Mouse (Mus musculus) heart, postnatal 0 days (tissue): ENCODE data around the gene Ezh1. TPM values are rescaled to one million over a fixed set of nuclear protein-coding genes. Genes with fewer than 3 reads are reported as not detected.
A peak's percentile ranks its signal among the peaks of the same experiment; 100 is the strongest.

Experiments
- ATAC-seq: fragments of 200-750 bp; cut with Nextera tagmentation; 2 replicates; pipeline ENCODE4 v1.8.0; 2017; ENCODE audit warnings: low read depth, moderate number of reproducible peaks, moderate library complexity; ENCODE audit not compliant: insufficient read depth
- DNase-seq: peaks from one replicate; pipeline ENCODE4 v3.0.0-alpha.2; 2016; ENCODE audit warnings: low spot score
- H3K27ac ChIP-seq: fragments of 300-500 bp; sonication (generic); 2 replicates; pipeline ENCODE4 v1.5.1; 2014; ENCODE audit warnings: low read depth, mild to moderate bottlenecking
- H3K27me3 ChIP-seq: fragments of 300-500 bp; sonication (generic); 2 replicates; pipeline ENCODE4 v1.6.1; 2014; ENCODE audit warnings: low read length, mixed read lengths; ENCODE audit not compliant: control insufficient read depth, insufficient read depth
- H3K36me3 ChIP-seq: fragments of 300-500 bp; sonication (generic); replicated peaks from 2 replicates; pipeline ENCODE4 v1.6.1; 2014; ENCODE audit warnings: low read length, mixed read lengths; ENCODE audit not compliant: control insufficient read depth, insufficient read depth
- H3K4me1 ChIP-seq: fragments of 300-500 bp; sonication (generic); 2 replicates; pipeline ENCODE4 v1.6.1; 2014; ENCODE audit warnings: antibody characterized with exemption; ENCODE audit not compliant: control insufficient read depth, insufficient read depth
- H3K4me2 ChIP-seq: fragments of 300-500 bp; sonication (generic); 2 replicates; pipeline ENCODE4 v1.6.1; 2014; ENCODE audit warnings: low read depth, mild to moderate bottlenecking, low read length, moderate library complexity
- H3K4me3 ChIP-seq: fragments of 300-500 bp; sonication (generic); 2 replicates; pipeline ENCODE4 v1.5.1; 2014; ENCODE audit warnings: low read depth, low read length
- H3K9ac ChIP-seq: fragments of 300-500 bp; sonication (generic); replicated peaks from 2 replicates; pipeline ENCODE4 v1.6.1; 2014; ENCODE audit warnings: low read depth, low read length, mixed read lengths
- H3K9me3 ChIP-seq: fragments of 300-500 bp; sonication (generic); replicated peaks from 2 replicates; pipeline ENCODE4 v1.6.1; 2016; ENCODE audit warnings: low read length; ENCODE audit not compliant: control insufficient read depth
- CTCF ChIP-seq: IDR thresholded peaks from 2 replicates; pipeline ENCODE4 v1.5.1; 2016; ENCODE audit warnings: antibody characterized with exemption, control low read depth, low read depth
- EP300 ChIP-seq: IDR thresholded peaks from 2 replicates; pipeline ENCODE4 v1.6.1; 2016; ENCODE audit warnings: antibody characterized with exemption, low read depth
- WGBS: fragments of 180-500 bp; shearing (Covaris S2); extraction: QIAGEN DNeasy Blood & Tissue Kit; methylation state at CpG from one replicate; pipeline ENCODE4 v1.1.7; 2014; 5-methylcytosine and 5-hydroxymethylcytosine counted together
- polyA plus RNA-seq: library from polyadenylated mRNA; unstranded; fragments of >200 nt; fragmentation: Nextera tagmentation; extraction: Ambion mirVana; gene quantifications from 2 replicates; pipeline ENCODE4 v1.2.1, GENCODE M21; 2015
- total RNA-seq: library from RNA; depleted of rRNA; stranded (reverse); fragments of >200 nt; gene quantifications from 2 replicates; pipeline ENCODE4 v1.2.3, GENCODE M21; 2014; ENCODE audit warnings: low replicate concordance

Gene Ezh1
- total and polyA plus RNA-seq, 2 experiments from 2014 or later: 12.0 to 12.1 TPM

DNA sequence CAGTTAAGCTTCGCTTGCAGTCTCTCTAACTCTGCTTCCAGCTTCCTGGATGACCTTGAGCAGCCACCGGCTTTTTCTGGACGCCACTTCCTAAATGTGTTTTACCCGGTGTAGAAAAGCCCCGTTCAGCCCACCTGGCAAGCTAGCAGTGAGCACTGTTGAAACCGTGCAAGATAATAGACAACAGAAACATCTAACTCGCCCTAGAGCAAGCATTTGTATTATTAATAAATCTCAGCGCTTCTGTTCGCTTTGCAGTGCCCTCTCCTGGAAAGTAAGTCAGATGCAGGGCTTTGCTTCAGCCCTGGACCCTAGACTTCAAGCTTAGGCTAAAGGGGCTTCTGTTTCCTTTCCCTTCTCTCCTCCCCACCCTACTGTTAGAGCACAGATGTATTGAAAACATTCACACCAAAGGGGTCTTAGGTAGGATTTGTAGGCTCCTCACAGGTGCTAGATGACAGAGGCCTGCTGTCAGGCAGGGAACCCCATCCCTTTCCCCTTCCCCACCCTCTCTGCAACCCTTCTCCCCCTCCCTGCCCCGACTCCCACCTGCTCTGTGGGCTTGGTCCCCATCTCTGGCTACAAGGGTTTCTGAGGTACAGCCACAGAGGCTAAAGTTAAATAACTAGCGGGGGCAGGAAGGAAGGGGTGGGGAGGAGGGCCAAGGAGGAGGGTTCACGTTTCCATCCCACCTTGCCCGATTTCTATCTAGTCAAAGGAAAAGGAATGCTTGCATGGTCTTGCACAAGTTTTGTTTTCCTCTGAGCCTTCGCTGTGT, 51.2 kb downstream of the Ezh1 start, which contains the start of gene Ccr10:
TSS of gene Ccr10 (minus strand) at position 593 of the 778 bp plus-strand sequence.
- peak within 1 kb of the TSS; percentile 36 for H3K4me3 ChIP-seq
- no peaks in the 10 kb centered on the region for H3K36me3 ChIP-seq
- peak; percentile 59 for TF ChIP-seq CTCF
- no peak for TF ChIP-seq EP300
- WGBS: 20% methylated on average over 14 of the region's 14 CpGs
- DNase-seq (peak; percentile 71), ATAC-seq (no peak)
- H3K27me3 ChIP-seq: peaks cover 9% of the 10 kb centered on the region
- H3K4me2 ChIP-seq: peak within 1 kb of the TSS; percentile 61
- H3K9me3 ChIP-seq: no peaks in the 10 kb centered on the region
- H3K9ac ChIP-seq: no peak within 1 kb of the TSS; the same call in 1 of the 2 replicates
- H3K4me1 ChIP-seq: peaks cover 26% of the 10 kb centered on the region
- no peak within 1 kb of the TSS for H3K27ac ChIP-seq

DNA sequence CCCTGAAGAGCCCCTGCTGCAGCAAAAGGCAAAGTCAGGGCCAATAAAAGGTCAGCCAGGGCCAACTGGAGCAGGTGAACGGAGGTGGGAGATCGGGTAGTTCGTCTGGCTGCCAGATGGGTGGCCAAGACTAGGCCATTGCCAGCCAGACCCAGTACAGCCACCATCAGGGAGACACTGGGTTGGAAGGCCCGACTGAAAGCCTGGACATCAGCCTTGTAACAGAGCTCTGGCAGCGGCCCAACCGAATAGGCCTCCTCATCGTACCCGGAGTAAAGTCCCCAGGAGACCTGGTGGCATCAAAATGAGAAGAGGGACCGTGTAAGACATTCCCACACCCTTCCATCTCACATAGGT, 51.9 kb downstream of the Ezh1 start:
- Histone ChIP-seq H3K27me3 (peaks cover 9% of the 10 kb centered on the region), H3K4me1 (peaks cover 30% of the 10 kb centered on the region), H3K9ac (no peak overlapping the region), H3K9me3 (no peaks in the 10 kb centered on the region), H3K4me2 (peak overlapping the region; percentile 61), H3K36me3 (no peaks in the 10 kb centered on the region), H3K27ac (no peak overlapping the region), H3K4me3 (peak overlapping the region; percentile 36)
- WGBS: 30% methylated on average over 9 of the region's 9 CpGs
- ATAC-seq (no peak), DNase-seq (no peak)
- no peak for TF ChIP-seq EP300
- no peak for TF ChIP-seq CTCF

DNA sequence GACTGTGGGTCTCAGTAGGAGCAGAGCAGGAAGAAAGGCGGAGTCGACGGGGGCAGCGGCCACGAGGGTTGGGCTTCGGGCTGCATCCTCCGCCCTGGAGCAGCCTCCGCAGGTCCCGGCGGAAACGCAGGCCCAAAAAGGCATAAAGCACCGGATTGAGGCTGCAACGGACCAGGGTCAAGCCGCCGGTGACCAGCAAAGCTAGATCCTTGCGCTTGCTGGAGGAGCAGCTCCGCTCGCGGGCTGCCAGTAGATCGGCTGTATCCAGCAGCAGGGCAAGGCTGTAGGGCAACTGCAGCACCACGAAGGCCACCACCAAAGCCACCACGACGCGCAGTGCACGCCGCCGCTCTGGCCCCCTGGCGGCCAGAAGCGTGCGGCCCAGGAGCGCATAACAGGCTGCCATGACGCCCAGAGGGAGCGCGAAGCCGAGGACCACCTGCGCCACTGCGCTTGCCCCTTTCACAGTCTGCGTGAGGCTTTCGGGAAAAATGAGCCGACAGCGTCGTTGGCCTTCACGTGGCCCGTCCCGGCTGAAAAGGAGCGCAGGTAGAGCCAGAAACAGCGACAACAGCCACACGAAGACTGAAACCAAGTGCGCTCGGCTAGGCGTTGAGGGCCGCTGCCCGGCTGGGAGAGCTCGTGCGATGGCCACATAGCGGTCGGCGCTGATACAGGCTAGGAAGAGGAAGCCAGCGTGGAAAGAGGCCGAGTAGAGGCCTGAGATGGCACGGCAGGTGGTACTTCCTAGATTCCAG, 52.5 kb downstream of the Ezh1 start:
- WGBS: 2% methylated on average over 61 of the region's 61 CpGs
- Histone ChIP-seq H3K4me1 (peaks cover 36% of the 10 kb centered on the region), H3K9me3 (no peaks in the 10 kb centered on the region), H3K36me3 (no peaks in the 10 kb centered on the region), H3K27ac (peak overlapping the region; percentile 82), H3K4me3 (peak overlapping the region; percentile 36), H3K27me3 (peaks cover 9% of the 10 kb centered on the region), H3K9ac (no peak overlapping the region; the same call in 1 of the 2 replicates), H3K4me2 (peak overlapping the region; percentile 61)
- TF ChIP-seq EP300 (no peak), CTCF (peak; percentile 84)
- ATAC-seq (peak; percentile 54), DNase-seq (peak; percentile 79)

DNA sequence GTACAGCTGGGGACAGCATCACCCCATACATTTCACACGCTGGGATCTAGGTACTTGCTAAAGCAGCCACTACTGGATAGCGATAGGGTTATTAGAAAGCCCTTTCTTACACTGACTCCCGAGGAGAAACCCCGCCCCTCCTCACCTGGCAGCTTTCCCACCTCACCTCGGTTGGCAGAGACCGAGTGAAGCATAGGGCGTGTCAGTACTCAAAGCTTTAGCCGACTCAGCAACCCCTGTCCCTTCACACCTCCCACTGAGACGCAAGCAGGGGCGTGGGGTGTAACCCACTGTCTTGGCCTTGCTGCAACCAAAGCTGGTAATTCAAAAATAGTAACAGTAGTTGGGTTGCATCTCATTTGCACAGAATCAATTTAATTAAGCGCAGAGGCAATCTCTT, 53.2 kb downstream of the Ezh1 start:
- TF ChIP-seq EP300: no peak
- TF ChIP-seq CTCF: no peak
- 0 out of 2 replicates have a peak, but pooled peaks cover under 1% of the 10 kb centered on the region for H3K36me3 ChIP-seq
- peaks cover 41% of the 10 kb centered on the region for H3K4me1 ChIP-seq
- H3K4me2 ChIP-seq: peak overlapping the region; percentile 61
- DNase-seq (no peak), ATAC-seq (no peak)
- 11% methylated on average over 11 of the region's 11 CpGs for WGBS
- no peaks in the 10 kb centered on the region for H3K9me3 ChIP-seq
- H3K4me3 ChIP-seq: peak overlapping the region; percentile 36; the same call in 1 of the 2 replicates
- H3K9ac ChIP-seq: no peak overlapping the region
- H3K27ac ChIP-seq: peak overlapping the region; percentile 82; the same call in 1 of the 2 replicates
- H3K27me3 ChIP-seq: peaks cover 9% of the 10 kb centered on the region

- TF ChIP-seq EP300 (no peak), CTCF (no peak)
- 24% methylated on average over 5 of the region's 5 CpGs for WGBS
- Histone ChIP-seq H3K27ac (peak overlapping the region; percentile 78), H3K9me3 (no peaks in the 10 kb centered on the region), H3K27me3 (peaks cover 9% of the 10 kb centered on the region), H3K4me3 (peak overlapping the region; percentile 52), H3K9ac (peak overlapping the region; percentile 39; the same call in 1 of the 2 replicates), H3K4me1 (peaks cover 41% of the 10 kb centered on the region), H3K36me3 (peaks cover 7% of the 10 kb centered on the region), H3K4me2 (peak overlapping the region; percentile 72)
- ATAC-seq (no peak), DNase-seq (no peak)
These were observed 53.8 kb downstream of the Ezh1 start for GRCm38 (mm10) chr11:101172434-101172815.
